Mouse (Mus musculus) left cerebral cortex, postnatal 10 days (tissue): ENCODE data around the gene Ano1. TPM values are rescaled to one million over a fixed set of nuclear protein-coding genes. Genes with fewer than 3 reads are reported as not detected.

Experiments
- DNase-seq, 2 experiments: peaks; one replicate each; pipeline ENCODE4 v3.0.0; 2021 to 2022; ENCODE audit warnings: low spot score in 2 of 2, mixed read lengths in 1 of 2; ENCODE audit errors: extremely low spot score in 1 of 2
- intact Hi-C: fragments of 180-260 bp; cut with DNase I; formaldehyde crosslinking; loops from one replicate; pipeline ENCODE4 v1.15.1; 2025
- total RNA-seq, 2 experiments: library from RNA; stranded (reverse); gene quantifications; 2 replicates each; pipeline ENCODE4 v1.2.3; 2021

The Ano1 gene
- total RNA-seq: 1 to 10 TPM; 3.0 to 4.8 TPM

DNA sequence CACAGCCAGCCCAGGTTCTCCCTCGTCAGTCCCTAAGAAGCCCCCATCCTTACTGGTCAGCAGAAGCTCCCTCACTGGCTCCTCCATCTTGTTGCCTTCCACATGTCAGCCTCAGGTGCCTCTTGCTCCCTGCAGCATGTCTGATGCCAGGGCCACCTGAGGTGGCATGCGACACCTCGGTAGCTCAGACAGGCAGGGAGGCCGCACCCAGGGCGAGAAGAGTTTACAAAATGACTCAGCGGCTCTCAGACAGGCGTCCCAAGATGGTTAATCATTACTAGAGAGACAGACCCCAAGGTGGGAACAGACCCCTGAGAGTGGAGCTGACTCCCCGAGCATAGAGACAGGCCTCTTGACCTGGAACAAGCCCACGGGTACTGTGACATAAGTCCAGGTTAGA lies at the start of gene Ano1:
TSS of gene Ano1 (minus strand) at position 142 of the 400 bp plus-strand sequence.
- intact Hi-C loops: no loop called here
- DNase-seq: no peak

DNA sequence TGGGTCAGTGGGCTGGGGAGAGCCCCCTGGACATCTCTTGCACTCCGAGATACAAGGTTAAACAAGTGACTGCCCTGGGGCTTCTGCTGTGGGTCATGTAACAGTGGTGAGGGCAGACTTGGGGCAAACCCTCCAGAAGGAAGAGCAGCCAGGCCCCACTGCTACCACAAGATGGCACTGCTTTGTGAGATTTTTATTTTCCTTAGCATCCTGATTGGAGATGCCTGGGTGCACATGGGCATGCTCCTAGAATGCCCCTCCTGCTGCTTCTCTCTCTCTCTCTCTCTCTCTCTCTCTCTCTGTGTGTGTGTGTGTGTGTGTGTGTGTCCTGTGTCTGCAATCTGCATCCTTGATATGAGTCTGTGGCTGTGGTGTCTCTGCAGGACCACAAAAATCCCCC lies 46.7 kb upstream of the Ano1 start:
- intact Hi-C loops: loop anchor here (1.0 kb wide), 1 partner anchor 96 kb away; no protein-coding TSS in a partner anchor
- DNase-seq: peak in 1 of 2 experiments; percentile 13

DNA sequence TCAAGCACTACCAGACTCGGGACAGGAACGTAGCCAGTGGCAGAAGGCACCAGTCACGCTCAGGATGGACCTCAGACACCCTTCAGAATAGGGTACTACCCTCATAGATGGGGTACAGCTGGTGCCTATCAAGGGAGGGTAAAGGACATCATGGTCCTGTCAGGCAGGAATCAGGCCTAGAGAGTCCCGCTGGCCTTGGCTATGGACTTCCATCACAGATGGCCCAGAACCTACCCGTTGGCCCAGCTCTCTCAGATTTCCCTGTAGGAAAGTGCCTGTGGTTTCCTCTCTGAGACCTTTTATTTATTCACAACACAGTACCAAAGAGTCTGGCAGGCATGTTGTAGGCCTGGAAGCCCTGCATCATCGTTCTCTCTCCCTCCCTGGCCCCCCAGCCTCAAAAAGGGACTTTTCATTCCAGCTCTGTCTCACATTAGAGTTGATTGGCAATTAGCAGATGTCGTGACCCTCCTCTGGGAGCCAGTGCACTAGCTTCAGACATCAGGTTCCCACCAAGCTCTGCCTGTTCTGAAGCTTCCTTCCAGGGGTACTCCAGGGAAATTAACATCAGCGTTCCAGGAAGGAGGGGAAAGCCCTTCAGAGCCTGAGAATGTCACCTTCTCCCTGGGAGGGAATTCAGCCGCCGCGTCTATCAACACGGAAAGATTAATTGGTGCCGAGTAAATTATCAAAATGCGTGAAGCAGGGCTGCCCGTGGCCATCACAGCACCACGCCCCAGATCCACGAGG lies 45.4 kb upstream of the Ano1 start:
- no peak for DNase-seq
- intact Hi-C loops: no loop called here

DNA sequence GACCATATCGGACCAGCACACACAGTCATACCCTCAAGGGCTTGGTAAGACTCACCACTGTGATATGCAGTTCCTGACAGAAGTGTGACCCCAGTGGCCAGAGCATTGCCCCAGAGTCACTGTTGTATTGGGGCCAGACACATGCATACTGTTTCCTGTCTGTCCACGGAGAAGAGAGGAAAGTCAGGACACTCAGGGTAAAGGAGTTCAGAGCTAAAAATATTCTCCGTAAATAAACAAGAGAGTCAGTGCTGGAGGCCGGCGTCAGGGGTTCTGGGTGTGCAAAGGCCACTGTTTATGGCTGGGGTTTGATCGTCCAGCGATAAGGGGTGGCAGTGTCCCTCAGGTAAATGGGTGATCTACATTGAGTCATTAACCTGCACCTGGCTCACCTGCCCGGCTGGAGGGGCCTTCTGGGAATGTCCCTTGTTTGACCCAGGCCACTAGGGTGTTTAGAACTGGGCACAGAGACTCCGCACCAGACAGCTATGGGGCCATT lies 44.3 kb upstream of the Ano1 start:
- intact Hi-C loops: no loop called here

DNA sequence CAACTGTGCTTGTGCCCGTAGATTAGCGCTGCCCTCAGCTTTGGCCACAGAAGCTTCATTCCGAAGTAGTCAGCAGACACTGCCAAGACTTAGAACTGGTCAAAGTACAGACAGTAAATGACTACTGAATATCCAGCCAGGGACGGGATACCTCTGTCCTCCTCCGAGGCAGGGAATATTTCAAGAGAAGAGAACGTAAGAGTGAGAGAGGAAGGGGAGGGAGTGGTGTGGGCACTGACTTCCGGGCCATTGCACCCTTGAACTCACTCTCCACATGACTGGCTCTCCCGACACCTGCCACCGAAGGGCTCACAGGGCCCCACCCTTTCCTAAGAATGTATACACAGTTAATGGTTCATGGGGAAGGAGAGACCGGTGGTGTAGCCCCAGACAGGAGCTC lies 41.5 kb upstream of the Ano1 start:
- DNase-seq: no peak
- intact Hi-C loops: no loop called here

More for the DNA sequence above, 44.3 kb upstream of the Ano1 start:
- DNase-seq: no peak

DNA sequence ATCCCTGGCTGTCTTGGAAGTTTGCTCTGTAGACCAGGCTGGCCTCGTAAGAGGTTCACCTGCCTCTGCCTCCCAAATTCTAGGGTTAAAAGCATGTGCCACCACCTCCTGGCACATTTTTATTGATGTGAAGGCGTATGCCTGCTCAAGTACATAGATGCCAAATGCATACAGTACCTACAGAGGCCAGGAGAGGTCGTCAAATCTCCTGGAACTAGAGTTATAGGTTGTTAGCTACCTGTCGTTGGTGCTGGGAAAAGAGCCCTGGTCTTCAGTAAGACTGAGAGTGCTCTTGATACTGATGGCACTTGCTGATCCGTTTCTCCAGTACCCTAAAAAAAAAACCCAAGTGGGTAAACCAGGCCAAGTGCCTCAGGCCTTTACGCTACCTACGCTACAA lies 39.7 kb upstream of the Ano1 start:
- intact Hi-C loops: no loop called here
- no peak for DNase-seq

DNA sequence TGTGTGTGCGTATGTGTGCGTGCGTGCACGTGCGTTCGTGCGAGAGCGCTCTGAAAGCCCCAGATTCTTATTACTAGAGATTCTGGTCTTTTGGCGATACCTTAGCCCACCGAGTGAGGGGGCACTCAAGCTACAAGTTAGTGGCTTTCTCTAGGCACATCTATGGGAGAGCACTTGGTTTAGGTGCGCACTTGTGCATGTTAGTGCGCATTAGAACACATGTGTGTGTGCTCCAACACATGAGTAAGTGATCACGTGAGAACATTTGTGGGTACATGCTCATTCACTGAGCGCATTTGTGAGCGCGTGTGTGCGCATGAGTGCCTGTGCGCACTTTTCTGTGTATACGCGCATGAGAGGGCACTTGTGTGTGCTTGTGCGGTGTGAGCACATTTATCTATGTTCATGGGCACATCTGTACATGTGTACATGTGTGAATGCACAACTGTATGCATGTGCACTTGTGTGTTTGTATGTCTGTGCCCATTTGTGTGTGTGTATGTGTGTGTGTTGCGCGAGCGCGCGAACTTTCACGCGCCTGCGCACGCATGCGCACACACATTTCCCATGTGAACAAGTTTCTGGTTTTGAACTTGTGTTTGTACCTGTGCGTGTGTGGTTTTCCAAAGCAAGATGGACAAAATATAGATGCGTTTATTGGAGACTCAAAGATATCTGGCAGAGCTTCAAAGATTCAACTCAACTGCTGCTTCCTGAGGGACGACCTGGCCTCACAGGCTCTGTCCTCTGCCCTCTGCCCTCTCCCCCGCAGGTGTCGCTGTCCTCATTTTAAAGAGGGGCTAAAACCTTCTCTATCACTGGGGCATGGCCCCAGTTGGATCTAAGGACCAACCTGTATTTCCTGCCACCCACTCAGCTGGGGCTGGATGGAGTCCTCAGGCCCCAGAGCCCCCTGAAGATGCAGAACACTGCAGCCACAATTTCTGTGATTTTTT lies 38.1 kb upstream of the Ano1 start:
- intact Hi-C loops: no loop called here
- no peak for DNase-seq

DNA sequence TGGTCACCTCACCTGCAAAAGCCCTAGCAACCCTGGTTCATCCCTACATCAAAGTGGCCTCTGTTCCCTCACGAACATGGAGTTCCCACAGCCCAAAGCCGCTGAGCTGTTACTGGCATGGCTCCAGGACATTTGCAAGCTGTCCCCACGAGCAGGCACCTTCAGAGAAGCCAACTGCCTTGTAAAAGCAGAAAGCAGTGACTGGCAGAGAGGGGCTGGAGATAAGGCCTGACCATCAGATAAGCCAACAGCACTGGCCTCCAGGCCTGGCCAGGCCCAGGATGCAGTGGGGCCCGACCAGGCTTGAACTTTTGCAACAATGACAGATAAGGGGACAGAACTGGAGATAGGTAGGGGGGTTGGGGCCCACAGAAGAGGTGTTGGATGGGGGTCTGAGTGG lies 36.9 kb upstream of the Ano1 start:
- no peak for DNase-seq
- intact Hi-C loops: no loop called here

DNA sequence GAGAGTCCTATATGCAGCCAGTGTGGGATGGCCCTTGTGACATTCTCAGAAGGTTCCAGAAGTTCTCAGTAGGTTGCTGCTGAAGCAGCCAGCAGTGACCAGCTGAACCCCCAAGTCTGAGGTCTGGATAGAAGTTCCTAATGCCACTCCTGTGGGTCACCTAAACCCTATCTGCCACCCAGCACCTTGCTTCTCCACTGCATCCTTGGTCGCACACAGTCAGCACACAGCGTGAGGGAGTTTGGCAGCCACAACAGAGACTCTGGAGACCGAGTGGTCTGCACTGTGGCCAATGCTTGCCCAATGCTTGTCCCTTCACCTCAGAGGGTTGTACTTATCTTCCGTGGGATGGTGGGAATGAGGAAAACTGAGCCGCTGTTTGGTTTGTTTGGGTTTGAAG lies 35.7 kb upstream of the Ano1 start:
- no peak for DNase-seq
- intact Hi-C loops: no loop called here

DNA sequence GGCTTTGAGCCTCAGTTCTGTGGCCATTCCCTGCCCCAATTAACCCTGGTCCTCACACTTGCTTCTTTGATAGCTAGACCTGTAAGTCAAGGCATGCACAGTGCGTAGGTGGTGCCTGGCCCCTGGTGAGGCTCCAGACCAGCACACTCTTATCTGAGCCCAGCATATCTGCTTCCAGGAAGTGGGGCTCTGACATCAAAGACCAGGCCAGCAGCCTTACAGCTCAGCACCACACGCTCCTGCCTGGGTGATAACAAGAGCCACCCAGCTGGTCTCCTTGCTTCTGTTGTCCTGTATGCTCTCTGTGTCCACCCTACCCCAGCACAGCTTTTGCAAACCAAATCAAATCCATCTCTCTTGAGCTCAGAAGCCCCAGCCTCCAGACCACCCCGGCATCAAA lies 34.8 kb upstream of the Ano1 start:
- intact Hi-C loops: no loop called here

DNA sequence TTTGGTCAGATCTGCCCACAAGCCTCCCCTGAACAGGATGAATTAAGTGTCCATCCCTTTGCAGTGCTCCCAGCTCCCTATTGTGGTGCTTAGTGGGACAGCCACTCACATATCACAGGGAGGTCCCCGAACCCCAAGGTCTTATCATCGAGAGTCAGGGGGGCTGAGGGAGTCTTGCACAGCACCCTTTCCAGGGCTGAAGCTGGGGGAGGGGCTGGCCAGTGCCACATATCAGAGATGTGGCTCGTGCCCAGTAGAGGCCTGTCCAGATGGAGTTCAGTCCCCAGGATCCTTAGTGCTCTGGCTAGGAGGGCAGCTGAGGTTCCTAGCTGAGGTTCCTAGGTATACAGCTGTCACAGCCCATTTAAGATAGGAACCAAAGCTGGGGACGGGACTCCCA lies 32.4 kb upstream of the Ano1 start:
- intact Hi-C loops: no loop called here
- DNase-seq: no peak

More for the DNA sequence above, 34.8 kb upstream of the Ano1 start:
- DNase-seq: no peak

DNA sequence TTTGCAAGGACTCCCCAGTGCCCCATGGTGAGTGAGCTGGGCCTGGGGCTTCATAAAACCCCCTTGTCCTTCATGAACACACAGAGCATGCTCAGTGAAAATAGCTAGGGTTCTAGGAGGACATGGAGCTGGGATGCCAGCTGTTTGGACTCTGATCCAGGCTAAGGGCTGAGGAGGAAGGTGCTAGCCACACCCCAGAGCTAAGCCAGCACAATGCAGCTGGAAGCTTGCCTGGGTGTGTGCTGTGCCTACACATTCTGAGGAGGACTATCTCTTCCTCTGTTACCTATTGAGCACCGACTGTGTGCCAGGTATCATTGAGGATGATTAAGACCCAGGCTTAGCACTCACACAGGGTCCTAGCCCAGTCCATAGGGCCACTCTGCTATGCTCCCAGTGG lies 30.6 kb upstream of the Ano1 start:
- intact Hi-C loops: no loop called here
- DNase-seq: no peak

DNA sequence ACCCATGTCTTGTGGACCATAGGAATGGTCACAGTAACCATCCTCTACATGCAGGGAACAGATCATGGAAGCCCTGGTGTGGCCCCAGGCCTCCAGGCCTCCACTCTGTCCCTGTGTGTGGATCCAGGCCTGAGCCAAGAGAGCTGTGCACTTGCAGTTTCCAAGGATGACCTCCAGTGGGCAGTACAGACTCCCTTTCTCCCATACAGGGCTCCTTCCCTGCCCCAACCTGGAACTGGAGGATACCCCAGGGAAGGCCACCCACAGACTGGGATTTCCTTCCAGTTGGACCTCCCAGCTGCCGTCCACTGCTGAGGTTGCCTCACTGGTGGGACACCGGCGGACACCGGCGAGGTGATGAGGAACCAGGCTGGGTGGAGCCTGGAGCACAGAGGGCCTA lies 29.6 kb upstream of the Ano1 start:
- peak in 1 of 2 experiments; percentile 45 for DNase-seq

DNA sequence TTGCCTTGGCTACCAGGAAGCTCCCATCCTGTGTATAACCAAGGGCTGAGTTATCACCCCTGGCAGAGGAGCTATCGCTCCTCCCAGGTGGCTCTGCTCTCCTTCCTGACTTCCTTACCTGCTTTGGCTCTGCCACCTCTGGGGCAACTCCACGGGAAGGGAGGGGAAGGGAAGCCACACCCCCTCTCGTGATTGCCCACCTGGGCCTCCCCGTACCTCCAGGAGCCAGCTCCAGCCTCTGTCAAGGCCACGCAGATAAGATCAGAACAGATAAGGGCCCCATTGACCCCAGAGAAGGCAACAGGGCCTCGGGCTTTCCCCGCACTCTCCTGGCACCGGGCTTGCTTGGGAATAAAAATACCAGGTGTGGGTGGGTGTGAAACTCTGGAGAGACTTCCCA lies 28.4 kb upstream of the Ano1 start:
- no peak for DNase-seq
- intact Hi-C loops: no loop called here

More for the DNA sequence above, 29.6 kb upstream of the Ano1 start:
- intact Hi-C loops: no loop called here

DNA sequence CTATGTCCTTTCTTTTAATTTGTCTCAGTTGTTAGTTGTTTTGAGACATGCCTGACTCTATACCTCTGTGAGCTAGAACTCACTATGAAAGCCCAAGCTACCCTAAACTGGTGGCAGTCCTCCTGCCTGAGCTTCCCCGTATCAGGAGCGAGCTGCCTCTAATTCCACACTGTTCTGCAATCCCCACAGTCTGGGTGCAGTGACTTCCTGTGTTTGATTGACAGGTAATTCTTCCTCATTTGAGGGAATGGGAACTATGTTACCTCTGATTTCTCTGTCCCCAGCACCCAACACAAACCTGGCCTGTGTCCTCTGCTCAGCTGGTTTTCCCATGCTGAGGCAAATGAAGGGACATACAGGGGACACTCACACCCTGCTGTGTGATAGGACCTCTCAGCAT lies 27.9 kb upstream of the Ano1 start:
- intact Hi-C loops: no loop called here
- no peak for DNase-seq

DNA sequence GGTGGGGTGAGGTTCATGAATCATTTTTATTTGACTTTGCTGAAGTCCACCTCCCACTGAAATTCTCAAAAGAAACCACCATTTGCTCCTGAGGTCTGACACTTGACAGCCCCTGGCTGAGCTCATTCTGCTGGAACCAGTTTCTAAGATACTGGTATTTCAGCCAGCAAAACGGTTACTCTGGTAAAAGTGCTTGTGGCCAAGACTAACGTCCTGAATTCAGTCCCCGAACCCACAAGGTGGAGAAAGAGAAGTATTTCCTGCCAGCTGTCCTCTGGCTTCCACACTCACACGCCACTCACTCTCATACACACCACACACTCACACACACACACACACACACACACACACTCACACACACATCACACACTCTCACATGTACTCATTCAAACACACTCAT lies 26.0 kb upstream of the Ano1 start:
- intact Hi-C loops: no loop called here
- no peak for DNase-seq

DNA sequence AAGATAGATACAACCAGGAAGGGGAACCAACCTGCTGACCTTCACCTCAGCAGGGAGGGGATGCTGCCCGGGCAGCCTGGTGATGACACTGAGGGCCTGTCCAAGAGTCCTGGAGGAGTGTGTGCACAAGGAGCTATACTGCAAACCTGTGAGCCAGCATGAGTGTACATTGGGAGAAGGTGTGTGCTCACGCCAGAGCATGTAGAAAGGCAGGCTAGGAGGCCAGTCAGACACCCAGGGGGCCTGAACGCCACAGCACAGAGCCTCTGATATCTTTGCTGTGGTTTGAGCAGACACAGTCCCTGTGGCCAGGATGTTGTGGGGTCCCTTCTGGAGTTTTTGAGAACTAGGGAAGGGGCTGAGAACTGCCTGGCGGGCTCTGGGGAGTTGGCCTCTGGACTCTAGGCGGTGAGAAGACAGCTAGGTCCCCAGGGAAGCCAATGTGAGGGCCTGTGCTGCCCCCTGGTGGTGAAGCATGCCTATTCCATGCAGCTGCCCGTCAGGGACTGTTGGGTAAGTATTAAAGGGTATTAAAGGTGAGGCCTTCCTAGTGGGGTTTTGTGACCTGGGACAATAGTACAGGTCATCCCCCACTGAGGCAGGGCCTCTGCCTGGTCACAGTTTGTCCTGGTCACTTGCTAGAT lies 24.2 kb upstream of the Ano1 start:
- peak; percentile 67 to 89 for DNase-seq
- intact Hi-C loops: loop anchor here (1.0 kb wide), 2 partner anchors 187 to 191 kb away; no protein-coding TSS in a partner anchor

DNA sequence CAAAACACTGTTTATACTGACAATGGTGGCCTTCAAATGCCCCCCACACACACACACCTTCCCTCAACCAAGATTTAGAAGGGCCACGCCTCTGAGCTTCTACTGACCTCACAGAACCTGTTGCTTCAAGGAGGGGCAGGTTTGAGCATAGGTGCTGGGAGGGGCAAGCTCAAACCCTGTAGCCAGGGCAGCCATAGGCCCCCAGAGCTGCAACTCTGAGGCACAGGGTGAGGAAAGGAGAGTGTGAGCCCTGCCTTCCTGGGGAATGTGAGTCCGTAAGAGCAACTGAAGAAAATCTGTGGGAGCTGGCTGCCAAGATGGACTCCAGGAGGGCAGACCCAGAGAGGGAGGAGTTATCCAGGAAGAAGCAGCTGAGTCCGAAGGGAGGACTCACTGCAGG lies 23.4 kb upstream of the Ano1 start:
- intact Hi-C loops: no loop called here
- no peak for DNase-seq

DNA sequence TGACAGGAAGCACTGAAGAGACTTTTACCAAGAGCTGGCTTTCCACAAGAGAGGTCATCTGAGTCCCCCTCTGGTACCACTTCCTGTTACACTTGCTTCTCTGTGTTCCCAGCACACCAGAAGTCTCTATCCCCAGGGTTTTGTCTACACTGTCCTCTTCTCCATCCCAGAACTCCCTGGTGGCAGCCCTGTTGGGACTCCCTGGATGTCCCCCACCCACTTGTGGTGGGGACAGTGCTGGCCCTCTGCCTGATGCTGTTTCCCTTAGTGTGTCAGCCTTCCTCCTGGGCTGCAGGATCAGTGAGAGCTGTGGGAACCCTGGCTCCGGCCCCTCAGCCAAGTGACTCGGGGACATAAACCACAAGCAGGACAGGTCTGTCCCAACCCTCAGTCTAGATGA lies 22.5 kb upstream of the Ano1 start:
- intact Hi-C loops: no loop called here
- DNase-seq: no peak
